Mouse (Mus musculus): ENCODE results near the gene Gm28036. TPM values are rescaled to one million over a fixed set of nuclear protein-coding genes. Genes with fewer than 3 reads are reported as not detected.

The Gm28036 gene
- 15.6 and 20.9 TPM in 2 replicates for polyA plus RNA-seq (2015; fragmentation: Nextera tagmentation; extraction: Ambion mirVana)

DNA sequence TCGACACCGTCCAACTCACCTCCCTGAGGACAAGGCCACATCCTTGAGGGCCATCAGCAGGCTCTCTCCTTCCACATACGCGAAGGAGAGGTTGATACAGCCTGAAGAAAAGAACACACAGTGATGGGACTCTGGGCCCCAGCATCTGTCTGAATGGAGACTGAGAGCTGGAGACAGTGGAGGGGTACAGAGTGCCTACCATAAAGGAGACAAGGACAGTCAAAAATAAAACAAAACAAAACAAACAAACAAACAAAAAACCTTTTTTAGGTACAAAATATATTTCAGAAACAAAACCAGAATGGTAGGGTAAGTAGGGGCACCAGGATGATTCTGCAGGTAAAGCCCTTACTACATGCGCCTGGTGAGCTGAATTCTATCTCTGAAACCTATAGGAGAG lies at the start of gene Gm28036:
TSS of gene Gm28036 (minus strand) at position 101 of the 400 bp plus-strand sequence.
- 97% methylated on average over 5 of the region's 5 CpGs for WGBS
- Histone ChIP-seq H3K36me3 (replicated peaks) (peaks cover 12% of the 10 kb centered on the region; the same call in 1 of the 2 replicates), H3K4me3 (no peak within 1 kb of the TSS), H3K9ac (no peak within 1 kb of the TSS), H3K4me1 (no peaks in the 10 kb centered on the region), H3K4me2 (no peak within 1 kb of the TSS), H3K27ac (no peak within 1 kb of the TSS), H3K9me3 (no peaks in the 10 kb centered on the region), H3K27me3 (replicated peaks) (no peaks in the 10 kb centered on the region)
- ATAC-seq (replicated peaks) = no peak

DNA sequence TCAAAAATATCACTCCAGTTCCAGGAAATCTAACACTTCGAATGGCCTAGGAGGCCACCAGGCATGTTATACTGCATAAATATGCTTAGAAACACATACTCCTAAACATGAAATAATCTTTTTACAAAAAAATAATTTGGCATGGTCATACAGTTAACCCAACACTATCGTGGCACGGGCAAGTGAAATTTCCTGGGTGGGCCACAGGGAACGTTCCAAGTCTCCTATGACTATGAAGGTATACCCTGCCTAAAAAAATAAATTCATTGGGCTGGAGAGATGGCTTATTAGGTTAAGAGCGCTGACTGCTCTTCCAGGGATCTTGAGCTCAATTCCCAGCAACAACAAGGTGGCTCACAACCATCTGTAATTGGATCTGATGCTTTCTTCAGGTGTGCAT lies 39.7 kb upstream of the Gm28036 start:
- H3K4me1 ChIP-seq = no peaks in the 10 kb centered on the region
- WGBS = 98% methylated on average over 5 of the region's 5 CpGs
- no peak overlapping the region for H3K27ac ChIP-seq
- no peak overlapping the region for H3K4me3 ChIP-seq
- H3K36me3 ChIP-seq (replicated peaks) = peaks cover 58% of the 10 kb centered on the region
- ATAC-seq (replicated peaks) = no peak
- H3K4me2 ChIP-seq = no peak overlapping the region
- H3K9ac ChIP-seq = no peak overlapping the region
- no peaks in the 10 kb centered on the region for H3K27me3 ChIP-seq (replicated peaks)
- H3K9me3 ChIP-seq = no peaks in the 10 kb centered on the region

DNA sequence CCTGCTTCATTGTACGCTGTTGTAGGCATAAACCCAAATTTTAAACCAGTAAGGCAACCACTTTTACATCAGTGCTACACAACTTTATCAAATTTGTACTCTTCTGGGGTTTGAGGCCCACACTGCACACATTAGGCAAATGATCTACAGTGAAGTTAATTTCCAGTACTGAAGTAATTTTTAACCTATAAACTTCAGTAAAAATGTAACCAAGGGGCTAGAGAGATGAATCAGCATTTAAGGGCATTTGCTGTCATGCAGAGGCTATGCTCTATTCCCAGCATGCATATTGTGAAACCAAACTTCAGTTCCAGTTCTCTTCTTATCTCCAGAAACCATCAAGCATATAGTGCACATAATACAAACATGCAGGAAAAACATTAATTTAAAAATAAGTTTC lies 38.6 kb upstream of the Gm28036 start:
- no peak overlapping the region for H3K4me2 ChIP-seq
- ATAC-seq (replicated peaks) = no peak
- H3K4me1 ChIP-seq = no peaks in the 10 kb centered on the region
- H3K4me3 ChIP-seq = no peak overlapping the region
- peaks cover 58% of the 10 kb centered on the region for H3K36me3 ChIP-seq (replicated peaks)
- H3K9ac ChIP-seq = no peak overlapping the region
- 98% methylated on average over 1 of the region's 1 CpGs for WGBS
- no peaks in the 10 kb centered on the region for H3K27me3 ChIP-seq (replicated peaks)
- no peaks in the 10 kb centered on the region for H3K9me3 ChIP-seq
- H3K27ac ChIP-seq = no peak overlapping the region

GRCm38 (mm10) chr2:156151538-156151937 lies 24.6 kb upstream of the Gm28036 start:
- Histone ChIP-seq H3K4me1 (no peaks in the 10 kb centered on the region), H3K9ac (no peak overlapping the region), H3K4me2 (no peak overlapping the region), H3K27me3 (replicated peaks) (no peaks in the 10 kb centered on the region), H3K36me3 (replicated peaks) (peaks cover 49% of the 10 kb centered on the region), H3K9me3 (no peaks in the 10 kb centered on the region), H3K27ac (no peak overlapping the region), H3K4me3 (no peak overlapping the region)
- no peak for ATAC-seq (replicated peaks)

DNA sequence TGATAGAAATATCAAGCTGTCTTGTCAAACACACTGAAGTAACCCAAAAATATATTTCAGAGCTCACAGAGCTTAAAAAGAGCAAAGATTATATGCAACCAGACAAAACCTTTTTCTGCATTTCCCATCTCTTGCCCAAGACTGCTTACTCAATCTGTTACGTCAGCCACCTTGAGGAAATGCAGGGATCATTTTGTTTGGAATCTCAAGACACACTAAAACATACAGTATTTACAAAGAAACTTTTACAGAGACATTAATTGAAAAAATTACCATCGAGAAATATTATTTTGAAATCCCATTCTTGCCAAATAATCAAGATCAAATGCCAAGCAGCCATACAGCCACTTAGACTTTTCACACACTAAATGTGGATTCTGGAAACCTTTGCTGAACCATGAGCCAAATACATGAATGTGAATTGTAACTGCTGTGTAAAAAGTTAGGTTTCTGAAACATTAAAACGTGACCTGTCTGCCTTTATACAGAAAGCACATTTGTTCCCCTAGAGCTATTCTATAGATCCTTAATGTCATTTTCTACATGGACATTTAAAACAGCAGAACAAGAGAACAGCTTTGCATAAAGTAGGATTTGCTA lies 20.5 kb upstream of the Gm28036 start:
- Histone ChIP-seq H3K36me3 (replicated peaks) (peaks cover 36% of the 10 kb centered on the region), H3K4me2 (no peak overlapping the region), H3K27me3 (replicated peaks) (no peaks in the 10 kb centered on the region), H3K9ac (no peak overlapping the region), H3K4me3 (no peak overlapping the region), H3K9me3 (no peaks in the 10 kb centered on the region), H3K4me1 (peaks cover 19% of the 10 kb centered on the region), H3K27ac (no peak overlapping the region)
- ATAC-seq (replicated peaks) = no peak
- 90% methylated on average over 3 of the region's 3 CpGs for WGBS

DNA sequence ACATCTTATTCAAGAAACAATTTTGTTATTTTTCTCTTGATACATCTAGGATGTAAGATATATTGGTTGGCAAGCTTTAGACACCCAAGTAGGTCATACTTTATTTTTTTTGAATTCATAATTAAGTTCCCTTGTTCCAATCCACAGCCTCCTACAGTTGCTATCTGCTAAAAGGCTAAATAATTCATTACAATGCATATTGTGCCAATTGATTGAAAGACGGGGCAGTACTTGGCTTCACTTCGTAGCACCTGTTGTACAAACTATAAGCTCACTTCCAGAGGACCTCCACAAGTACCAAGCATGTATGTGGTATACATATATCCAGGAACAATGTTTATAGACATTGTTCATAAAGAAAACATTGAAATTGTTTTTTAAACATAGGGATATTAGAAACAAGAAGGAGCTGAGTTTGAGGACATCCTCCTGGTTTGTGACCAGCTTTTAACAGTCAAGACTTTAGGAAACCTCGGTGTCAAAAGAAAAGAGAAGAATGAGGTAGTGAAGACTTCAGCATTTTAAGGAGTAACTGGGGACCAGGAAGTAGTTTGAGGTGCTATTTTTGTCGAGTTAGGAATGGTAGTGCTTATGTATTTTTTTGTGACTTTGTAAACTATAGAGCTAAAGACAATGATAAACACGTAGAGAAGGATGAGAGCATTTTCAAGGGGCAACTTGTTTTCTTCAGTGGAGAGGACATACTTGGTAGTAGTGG lies 19.5 kb upstream of the Gm28036 start:
- Histone ChIP-seq H3K27me3 (replicated peaks) (no peaks in the 10 kb centered on the region), H3K9me3 (no peaks in the 10 kb centered on the region), H3K9ac (no peak overlapping the region), H3K4me3 (no peak overlapping the region), H3K4me1 (peaks cover 19% of the 10 kb centered on the region), H3K4me2 (no peak overlapping the region), H3K27ac (no peak overlapping the region), H3K36me3 (replicated peaks) (peaks cover 36% of the 10 kb centered on the region)
- 62% methylated on average over 5 of the region's 5 CpGs for WGBS
- no peak for ATAC-seq (replicated peaks)

GRCm38 (mm10) chr2:156145486-156146130 lies 18.7 kb upstream of the Gm28036 start:
- no peaks in the 10 kb centered on the region for H3K27me3 ChIP-seq (replicated peaks)
- no peak overlapping the region for H3K9ac ChIP-seq
- H3K4me3 ChIP-seq = no peak overlapping the region
- no peak for ATAC-seq (replicated peaks)
- peaks cover 36% of the 10 kb centered on the region for H3K36me3 ChIP-seq (replicated peaks)
- H3K27ac ChIP-seq = no peak overlapping the region
- 66% methylated on average over 11 of the region's 11 CpGs for WGBS
- H3K4me2 ChIP-seq = peak overlapping the region; percentile 72
- H3K9me3 ChIP-seq = no peaks in the 10 kb centered on the region
- peaks cover 19% of the 10 kb centered on the region for H3K4me1 ChIP-seq

- peak within 1 kb of the TSS; percentile 72 for H3K4me2 ChIP-seq
- H3K9me3 ChIP-seq = no peaks in the 10 kb centered on the region
- peaks cover 19% of the 10 kb centered on the region for H3K4me1 ChIP-seq
- ATAC-seq (replicated peaks) = peak; percentile 99
- under 1% methylated on average over 70 of the region's 70 CpGs for WGBS
- peaks cover 26% of the 10 kb centered on the region for H3K36me3 ChIP-seq (replicated peaks)
- no peaks in the 10 kb centered on the region for H3K27me3 ChIP-seq (replicated peaks)
- peak within 1 kb of the TSS; percentile 82 for H3K4me3 ChIP-seq
- H3K27ac ChIP-seq = peak within 1 kb of the TSS; percentile 92
- peak within 1 kb of the TSS; percentile 76 for H3K9ac ChIP-seq
These were observed 17.2 kb upstream of the Gm28036 start, which contains the start of the genes Romo1 and Nfs1 for GRCm38 (mm10) chr2:156143953-156144724. TSS of gene Romo1 (plus strand) at chr2:156144039. TSS of gene Nfs1 (minus strand) at chr2:156144186.

- 2% methylated on average over 16 of the region's 16 CpGs for WGBS
These were observed 16.5 kb upstream of the Gm28036 start for GRCm38 (mm10) chr2:156143367-156143766.

DNA sequence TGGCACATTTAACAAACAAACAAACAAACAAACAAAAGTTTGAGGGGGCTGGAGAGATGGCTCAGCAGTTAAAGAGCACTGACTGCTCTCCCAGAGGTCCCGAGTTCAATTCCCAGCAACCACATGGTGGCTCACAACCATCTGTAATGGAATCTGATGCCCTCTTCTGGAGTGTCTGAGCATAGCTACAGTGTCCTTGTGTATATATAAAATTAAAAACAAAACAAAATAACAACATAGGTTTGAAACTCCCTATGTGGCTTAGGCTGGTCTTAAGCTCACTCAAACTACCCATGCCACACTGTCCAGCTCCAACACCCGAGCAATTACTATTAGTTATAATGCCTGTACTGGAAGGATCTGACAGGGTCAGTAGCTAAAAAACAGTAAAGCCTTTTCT lies 15.9 kb upstream of the Gm28036 start:
- no peak for ATAC-seq (replicated peaks)
- 77% methylated on average over 2 of the region's 2 CpGs for WGBS
- Histone ChIP-seq H3K4me2 (peak overlapping the region; percentile 72), H3K27ac (peak overlapping the region; percentile 92; the same call in 1 of the 2 replicates), H3K9me3 (no peaks in the 10 kb centered on the region), H3K9ac (peak overlapping the region; percentile 76; the same call in 1 of the 2 replicates), H3K27me3 (replicated peaks) (no peaks in the 10 kb centered on the region), H3K36me3 (replicated peaks) (peaks cover 15% of the 10 kb centered on the region), H3K4me3 (peak overlapping the region; percentile 82), H3K4me1 (peaks cover 19% of the 10 kb centered on the region)

More at GRCm38 (mm10) chr2:156143367-156143766, 16.5 kb upstream of the Gm28036 start:
- Histone ChIP-seq H3K4me3 (peak overlapping the region; percentile 82), H3K27me3 (replicated peaks) (no peaks in the 10 kb centered on the region), H3K9me3 (no peaks in the 10 kb centered on the region), H3K36me3 (replicated peaks) (peaks cover 20% of the 10 kb centered on the region), H3K4me2 (peak overlapping the region; percentile 72), H3K27ac (peak overlapping the region; percentile 92), H3K4me1 (peaks cover 19% of the 10 kb centered on the region), H3K9ac (peak overlapping the region; percentile 76)
- ATAC-seq (replicated peaks) = no peak

GRCm38 (mm10) chr2:156135695-156136094 lies 8.8 kb upstream of the Gm28036 start:
- peaks cover 11% of the 10 kb centered on the region; the same call in 1 of the 2 replicates for H3K36me3 ChIP-seq (replicated peaks)
- H3K4me2 ChIP-seq = no peak overlapping the region
- H3K9ac ChIP-seq = no peak overlapping the region
- WGBS = 91% methylated on average over 6 of the region's 6 CpGs
- no peaks in the 10 kb centered on the region for H3K27me3 ChIP-seq (replicated peaks)
- H3K9me3 ChIP-seq = no peaks in the 10 kb centered on the region
- no peak overlapping the region for H3K4me3 ChIP-seq
- H3K4me1 ChIP-seq = no peaks in the 10 kb centered on the region
- no peak for ATAC-seq (replicated peaks)
- no peak overlapping the region for H3K27ac ChIP-seq

DNA sequence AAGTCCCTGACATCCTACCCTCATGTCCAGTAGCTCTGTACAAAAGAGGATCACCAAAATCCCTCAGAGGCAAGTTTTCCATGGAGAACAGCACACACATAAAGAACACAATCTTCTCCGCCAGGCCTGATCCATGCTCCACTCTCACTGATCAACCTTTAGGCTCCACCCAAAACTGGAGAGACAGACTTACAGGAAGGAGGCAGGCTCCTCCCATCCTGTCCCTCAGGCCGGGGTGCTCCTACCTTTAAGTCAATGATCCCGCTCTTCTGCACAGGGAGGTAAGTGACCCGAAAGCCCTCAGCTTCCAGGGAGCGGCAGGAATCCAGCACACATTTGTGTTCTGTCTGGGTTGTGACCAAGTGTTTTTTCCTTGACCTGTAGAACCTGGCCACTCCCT lies 7.3 kb upstream of the Gm28036 start:
- H3K27me3 ChIP-seq (replicated peaks) = no peaks in the 10 kb centered on the region
- no peak overlapping the region for H3K9ac ChIP-seq
- no peaks in the 10 kb centered on the region for H3K4me1 ChIP-seq
- H3K4me2 ChIP-seq = no peak overlapping the region
- H3K27ac ChIP-seq = no peak overlapping the region
- no peak for ATAC-seq (replicated peaks)
- peaks cover 11% of the 10 kb centered on the region; the same call in 1 of the 2 replicates for H3K36me3 ChIP-seq (replicated peaks)
- H3K9me3 ChIP-seq = no peaks in the 10 kb centered on the region
- 88% methylated on average over 5 of the region's 5 CpGs for WGBS
- H3K4me3 ChIP-seq = no peak overlapping the region
